Mouse (Mus musculus) heart, postnatal 14 days (tissue): ENCODE results near the gene Sox5. TPM values are rescaled to one million over a fixed set of nuclear protein-coding genes. Genes with fewer than 3 reads are reported as not detected.

Experiments
- DNase-seq, 2 experiments: peaks; one replicate each; pipeline ENCODE4 v3.0.0; 2021 to 2022
- intact Hi-C: fragments of 180-260 bp; cut with DNase I; formaldehyde crosslinking; loops from one replicate; pipeline ENCODE4 v1.15.1; 2025
- total RNA-seq, 2 experiments: library from RNA; stranded (reverse); gene quantifications; 2 replicates each; pipeline ENCODE4 v1.2.3; 2021

Gene Sox5
- total RNA-seq, 2 experiments from 2014 or later, result 3.9 to 4.7 TPM

GRCm38 (mm10) chr6:144459486-144459885 lies 322.3 kb downstream of the Sox5 start:
- intact Hi-C loops, result no loop called here
- no peak for DNase-seq

GRCm38 (mm10) chr6:144457500-144457899 lies 324.3 kb downstream of the Sox5 start:
- intact Hi-C loops, result no loop called here

GRCm38 (mm10) chr6:144454291-144455276 lies 327.2 kb downstream of the Sox5 start:
- intact Hi-C loops, result no loop called here
- DNase-seq, result no peak

More at GRCm38 (mm10) chr6:144457500-144457899, 324.3 kb downstream of the Sox5 start:
- no peak for DNase-seq

- no peak for DNase-seq
- intact Hi-C loops, result no loop called here
These were observed 328.2 kb downstream of the Sox5 start for GRCm38 (mm10) chr6:144453605-144454004.

GRCm38 (mm10) chr6:144453147-144453546 lies 328.6 kb downstream of the Sox5 start:
- intact Hi-C loops, result no loop called here
- DNase-seq, result no peak

GRCm38 (mm10) chr6:144452200-144452977 lies 329.4 kb downstream of the Sox5 start:
- intact Hi-C loops, result no loop called here

GRCm38 (mm10) chr6:144451631-144452030 lies 330.1 kb downstream of the Sox5 start:
- intact Hi-C loops, result no loop called here
- no peak for DNase-seq

More at GRCm38 (mm10) chr6:144452200-144452977, 329.4 kb downstream of the Sox5 start:
- DNase-seq, result no peak

GRCm38 (mm10) chr6:144445761-144446373 lies 335.9 kb downstream of the Sox5 start:
- no peak for DNase-seq
- intact Hi-C loops, result no loop called here

- intact Hi-C loops, result no loop called here
- DNase-seq, result no peak
These were observed 337.4 kb downstream of the Sox5 start for GRCm38 (mm10) chr6:144444367-144444766.

GRCm38 (mm10) chr6:144443681-144444080 lies 338.1 kb downstream of the Sox5 start:
- intact Hi-C loops, result no loop called here

GRCm38 (mm10) chr6:144429276-144429675 lies 352.5 kb downstream of the Sox5 start:
- intact Hi-C loops, result no loop called here

More at GRCm38 (mm10) chr6:144443681-144444080, 338.1 kb downstream of the Sox5 start:
- no peak for DNase-seq

GRCm38 (mm10) chr6:144408030-144408429 lies 373.7 kb downstream of the Sox5 start:
- no peak for DNase-seq
- intact Hi-C loops, result no loop called here

More at GRCm38 (mm10) chr6:144429276-144429675, 352.5 kb downstream of the Sox5 start:
- peak in 1 of 2 experiments; percentile 4 for DNase-seq

GRCm38 (mm10) chr6:144398115-144398514 lies 383.7 kb downstream of the Sox5 start:
- intact Hi-C loops, result no loop called here

GRCm38 (mm10) chr6:144393151-144393550 lies 388.6 kb downstream of the Sox5 start:
- intact Hi-C loops, result no loop called here
- DNase-seq, result no peak

More at GRCm38 (mm10) chr6:144398115-144398514, 383.7 kb downstream of the Sox5 start:
- DNase-seq, result no peak

GRCm38 (mm10) chr6:144389333-144390054 lies 392.3 kb downstream of the Sox5 start:
- DNase-seq, result no peak
- intact Hi-C loops, result no loop called here

GRCm38 (mm10) chr6:144387539-144388255 lies 394.1 kb downstream of the Sox5 start:
- no peak for DNase-seq
- intact Hi-C loops, result no loop called here

GRCm38 (mm10) chr6:144380641-144381040 lies 401.1 kb downstream of the Sox5 start:
- intact Hi-C loops, result no loop called here
- no peak for DNase-seq

GRCm38 (mm10) chr6:144380171-144380570 lies 401.6 kb downstream of the Sox5 start:
- intact Hi-C loops, result no loop called here
- no peak for DNase-seq

GRCm38 (mm10) chr6:144374810-144375209 lies 407.0 kb downstream of the Sox5 start:
- no peak for DNase-seq
- intact Hi-C loops, result no loop called here
